ENCODE assay signal across 24 mouse cellular contexts in genomic region chr1:82824147-82824546, GRCm38 (mm10). TPM values are rescaled to one million over a fixed set of nuclear protein-coding genes. Genes with fewer than 3 reads are reported as not detected.
DNase-seq lines count a peak whose midpoint lies in the region; ATAC-seq and TF ChIP-seq lines count a peak whose summit lies in the region.
"Had no signal": no experiment of that assay in that cellular context is flagged by ENCODE, and none has a peak within 500 bp of the region (broad histone marks: within the 10 kb centered on the region; RNA-seq: fewer than 3 reads in every experiment).

No protein-coding gene starts in this region.

- peak overlapping the region; percentile 85 for H3K9ac ChIP-seq in liver, embryonic 14.5 days (replicated peaks)
- H3K9ac ChIP-seq: embryonic facial prominence, embryonic 13.5 days; forebrain, embryonic 15.5 days; heart, embryonic 15.5 days had no signal

- H3K27ac ChIP-seq in liver, embryonic 14.5 days = peak overlapping the region; percentile 100
- H3K27ac ChIP-seq in midbrain, embryonic 10.5 days (replicated peaks) = no peak overlapping the region
- H3K27ac ChIP-seq: embryonic facial prominence, embryonic 13.5 days; forebrain, embryonic 10.5 days; forebrain, embryonic 15.5 days; heart, embryonic 15.5 days had no signal

- H3K4me1 ChIP-seq in G1E (ENCODE audit: insufficient read depth, low read depth, low read length) = peaks cover 84% of the 10 kb centered on the region
- H3K4me1 ChIP-seq in liver, embryonic 14.5 days (replicated peaks; ENCODE audit: control insufficient read depth in 2 of 2, insufficient read depth in 2 of 2, low read length in 1 of 2) = peaks cover 63 to 81% of the 10 kb centered on the region in 2 experiments
- H3K4me1 ChIP-seq in midbrain, embryonic 10.5 days = no peaks in the 10 kb centered on the region
- H3K4me1 ChIP-seq: forebrain, embryonic 15.5 days had no signal

- H3K4me2 ChIP-seq in liver, embryonic 14.5 days (ENCODE audit: low read depth) = peak overlapping the region; percentile 63
- H3K4me2 ChIP-seq: embryonic facial prominence, embryonic 13.5 days; forebrain, embryonic 15.5 days; heart, embryonic 11.5 days; heart, embryonic 15.5 days had no signal

- peak overlapping the region; percentile 55; the same call in 1 of the 2 replicates for H3K4me3 ChIP-seq in G1E (ENCODE audit: low read depth, low read length)
- H3K4me3 ChIP-seq in liver, embryonic 14.5 days (ENCODE audit: insufficient read depth in 1 of 2, low read depth in 2 of 2, low read length in 2 of 2) = no peak overlapping the region
- no peak overlapping the region for H3K4me3 ChIP-seq in midbrain, embryonic 10.5 days
- H3K4me3 ChIP-seq: embryonic facial prominence, embryonic 13.5 days; forebrain, embryonic 10.5 days; forebrain, embryonic 15.5 days; heart, embryonic 15.5 days had no signal

- H3K9me3 ChIP-seq in G1E (replicated peaks) = no peaks in the 10 kb centered on the region
- H3K9me3 ChIP-seq in liver, embryonic 14.5 days (ENCODE audit: control insufficient read depth, low read length) = no peaks in the 10 kb centered on the region
- H3K9me3 ChIP-seq in midbrain, embryonic 10.5 days (replicated peaks) = no peaks in the 10 kb centered on the region
- H3K9me3 ChIP-seq: embryonic facial prominence, embryonic 13.5 days; forebrain, embryonic 10.5 days; forebrain, embryonic 15.5 days; heart, embryonic 15.5 days had no signal

- WGBS in liver, embryonic 14.5 days (ENCODE audit: insufficient replicate concordance) = 18% methylated on average over 6 of the region's 6 CpGs
- WGBS in midbrain, embryonic 10.5 days = 84% methylated on average over 6 of the region's 6 CpGs

- DNase-seq in G1E (ENCODE audit: low spot score) = no peak
- DNase-seq in liver = peak; percentile 76
- DNase-seq in liver, embryonic 14.5 days (ENCODE audit: low read depth in 3 of 3, low spot score in 3 of 3) = no peak
- DNase-seq in cerebellum, adult 9-10 months = no peak
- DNase-seq in midbrain, embryonic 10.5 days (ENCODE audit: low spot score) = no peak
- DNase-seq: adrenal gland, adult 8-10 months; adrenal gland, postnatal 36 days; cerebellum, adult 11 months; cerebellum, adult 8-10 months; cerebellum, postnatal 36 days; gastrocnemius, postnatal 36 days; heart, adult 18-20 months had no signal

- no peaks in the 10 kb centered on the region for H3K36me3 ChIP-seq in G1E (replicated peaks)
- no peaks in the 10 kb centered on the region for H3K36me3 ChIP-seq in liver, embryonic 14.5 days (replicated peaks; ENCODE audit: control insufficient read depth, insufficient read depth, low read depth)
- H3K36me3 ChIP-seq in midbrain, embryonic 10.5 days = no peaks in the 10 kb centered on the region
- H3K36me3 ChIP-seq: embryonic facial prominence, embryonic 13.5 days; forebrain, embryonic 10.5 days; forebrain, embryonic 15.5 days; heart, embryonic 15.5 days had no signal

- peak; percentile 53; the same call in 1 of the 2 replicates for TF ChIP-seq EP300 in liver, embryonic 14.5 days (IDR thresholded peaks at IDR 0.05; ENCODE audit: low read depth)

- no peak for TF ChIP-seq CTCF in G1E (IDR thresholded peaks at IDR 0.05; ENCODE audit: low read depth, low read length)
- TF ChIP-seq CTCF in liver, embryonic 14.5 days (IDR thresholded peaks at IDR 0.05; ENCODE audit: low read depth) = no peak

- peak; percentile 16; the same call in 1 of the 2 replicates for ATAC-seq in G1E (ENCODE audit: extremely low read depth, insufficient number of reproducible peaks, low FRiP score, poor library complexity, severe bottlenecking)
- peak; percentile 19 for ATAC-seq in liver, embryonic 14.5 days (ENCODE audit: insufficient read depth)
- ATAC-seq in megakaryocyte-erythroid progenitor cell, adult 5-6 weeks (replicated peaks; ENCODE audit: low FRiP score, low TSS enrichment, poor library complexity, severe bottlenecking) = 0 out of 2 replicates have a peak, but pooled peaks have one; percentile 24
- ATAC-seq: forebrain, embryonic 15.5 days; hindbrain, embryonic 16.5 days; inflammation-experienced regulatory T-cells, adult 6 months had no signal

- no peaks in the 10 kb centered on the region for H3K27me3 ChIP-seq in G1E (ENCODE audit: insufficient read depth, low read length)
- no peaks in the 10 kb centered on the region for H3K27me3 ChIP-seq in liver, embryonic 14.5 days (ENCODE audit: control insufficient read depth, insufficient read depth, low read length)
- no peaks in the 10 kb centered on the region for H3K27me3 ChIP-seq in midbrain, embryonic 10.5 days (ENCODE audit: low read depth, poor library complexity, severe bottlenecking)
- H3K27me3 ChIP-seq: embryonic facial prominence, embryonic 13.5 days; forebrain, embryonic 15.5 days; heart, embryonic 15.5 days had no signal

RNA-seq across cellular contexts. Expression of gene Agfg1, which starts 15.1 kb away (rescaled TPM):
- total RNA-seq in G1E (2014; fragmentation: Nextera tagmentation) = 303 and 306 TPM in 2 replicates
- total RNA-seq in G1E (2017) = 121 and 135 TPM in 2 replicates
- polyA plus RNA-seq in G1E (2012) = 30.4 and 32.1 TPM in 2 replicates
- 43.8 and 47.8 TPM in 2 replicates for polyA plus RNA-seq in liver, embryonic 14.5 days (2012; rRNA removed)
- 59.4 and 65.3 TPM in 2 replicates for polyA plus RNA-seq in liver, embryonic 14.5 days (2014; fragmentation: Nextera tagmentation; extraction: Ambion mirVana)
- 30.1 and 39.6 TPM in 2 replicates for total RNA-seq in megakaryocyte-erythroid progenitor cell, adult 5-6 weeks (2014; fragmentation: Nextera tagmentation)
- 32.5 and 42.1 TPM in 2 replicates for total RNA-seq in megakaryocyte-erythroid progenitor cell, adult 5-6 weeks (2017)
- 32.0 and 33.5 TPM in 2 replicates for polyA plus RNA-seq in midbrain, embryonic 10.5 days (2016; fragmentation: Nextera tagmentation; extraction: Ambion mirVana)

RNA-seq across cellular contexts. Expression of gene Gm47791, which starts 53.1 kb away (rescaled TPM):
- total RNA-seq in G1E (2014; fragmentation: Nextera tagmentation) (not detected in 2 replicates), G1E (2017) (not detected in 2 replicates)
- polyA plus RNA-seq in G1E (2012) = not detected in 2 replicates
- not detected in 2 replicates for polyA plus RNA-seq in liver, embryonic 14.5 days (2012; rRNA removed)
- polyA plus RNA-seq in liver, embryonic 14.5 days (2014; fragmentation: Nextera tagmentation; extraction: Ambion mirVana) = not detected in 2 replicates
- not detected in 2 replicates for total RNA-seq in megakaryocyte-erythroid progenitor cell, adult 5-6 weeks (2014; fragmentation: Nextera tagmentation)
- not detected in 2 replicates for total RNA-seq in megakaryocyte-erythroid progenitor cell, adult 5-6 weeks (2017)
- not detected in 2 replicates for polyA plus RNA-seq in midbrain, embryonic 10.5 days (2016; fragmentation: Nextera tagmentation; extraction: Ambion mirVana)
- total RNA-seq: adrenal gland, adult 8-10 months; adrenal gland, postnatal 36 days; ES-E14; gastrocnemius, adult 8-10 months; gastrocnemius, postnatal 36 days; heart, adult 18-20 months; heart, postnatal 25 days had no signal
- polyA plus RNA-seq: embryonic facial prominence, embryonic 13.5 days; forebrain, embryonic 10.5 days; forebrain, embryonic 15.5 days; heart, embryonic 11.5 days; heart, embryonic 15.5 days; hindbrain, embryonic 11.5 days; hindbrain, embryonic 16.5 days; inflammation-experienced regulatory T-cells, adult 6 months had no signal

RNA-seq across cellular contexts. Expression of gene Tm4sf20, which starts 55.9 kb away (rescaled TPM):
- total RNA-seq in G1E (2014; fragmentation: Nextera tagmentation) (not detected in 2 replicates), G1E (2017) (not detected in 2 replicates)
- polyA plus RNA-seq in G1E (2012) = not detected in 2 replicates
- polyA plus RNA-seq in liver, embryonic 14.5 days (2012; rRNA removed) = not detected in 2 replicates
- not detected in 2 replicates for polyA plus RNA-seq in liver, embryonic 14.5 days (2014; fragmentation: Nextera tagmentation; extraction: Ambion mirVana)
- not detected in 2 replicates for total RNA-seq in megakaryocyte-erythroid progenitor cell, adult 5-6 weeks (2014; fragmentation: Nextera tagmentation)
- total RNA-seq in megakaryocyte-erythroid progenitor cell, adult 5-6 weeks (2017) = not detected in 2 replicates
- polyA plus RNA-seq in midbrain, embryonic 10.5 days (2016; fragmentation: Nextera tagmentation; extraction: Ambion mirVana) = not detected in 2 replicates
- total RNA-seq: adrenal gland, adult 8-10 months; adrenal gland, postnatal 36 days; ES-E14; gastrocnemius, adult 8-10 months; gastrocnemius, postnatal 36 days; heart, adult 18-20 months; heart, postnatal 25 days had no signal
- polyA plus RNA-seq: forebrain, embryonic 10.5 days; forebrain, embryonic 15.5 days; heart, embryonic 15.5 days; hindbrain, embryonic 11.5 days; hindbrain, embryonic 16.5 days had no signal
